Mouse (Mus musculus): ENCODE measurements at regions not wholly inside any gene's neighbourhood (a gene's known extent, or its start where the extent isn't known, plus 50 kb on each side); places are given as distances from the start of the nearest gene placed in this dataset. TPM values are rescaled to one million over a fixed set of nuclear protein-coding genes. Genes with fewer than 3 reads are reported as not detected.
"Not testable (repeated sequence)": the region's sequence is repeated elsewhere in the genome, so short reads cannot be mapped to it uniquely, and the experiment has no call there.

DNA sequence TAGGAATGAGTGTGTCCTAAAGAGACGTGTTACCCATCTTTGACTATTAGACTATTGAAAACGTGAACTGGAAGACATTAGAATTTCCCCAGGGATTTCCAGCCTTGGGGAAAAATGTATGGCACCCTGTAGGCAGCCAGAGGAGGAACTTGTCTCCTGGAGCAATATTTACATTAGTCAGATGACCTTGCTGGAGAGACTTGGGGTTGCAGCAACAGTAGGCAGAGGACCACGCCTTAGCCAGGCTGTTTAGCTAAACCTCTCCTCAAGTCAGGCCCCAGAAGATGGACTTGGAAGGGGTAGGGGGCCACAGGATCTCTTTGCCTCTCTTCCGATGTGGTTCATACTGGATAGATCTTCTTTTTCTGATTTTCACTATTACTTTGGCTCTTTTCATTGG is 64.1 kb upstream of the Acpp start:
- DNase-seq (ENCODE audit: low spot score in 2 of 2) = no peak
- intact Hi-C loops (cut with DNase I) = no loop called here

DNA sequence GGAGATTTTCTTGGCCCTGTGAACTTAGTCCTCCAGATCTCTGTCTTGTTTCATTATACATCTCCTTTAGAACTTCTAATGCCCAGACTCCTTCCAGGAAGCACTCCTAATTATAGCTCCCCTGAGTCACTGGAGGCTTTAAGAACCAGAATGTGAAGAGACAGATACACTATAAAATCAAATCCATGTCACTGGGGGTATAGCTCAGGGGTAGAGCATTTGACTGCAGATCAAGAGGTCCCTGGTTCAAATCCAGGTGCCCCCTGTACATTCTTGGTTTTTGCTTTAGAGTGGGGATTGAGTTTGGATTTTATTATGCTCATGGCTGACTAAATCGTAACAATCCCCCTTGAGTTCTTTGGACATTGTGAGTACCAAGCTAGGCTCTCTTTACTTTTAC is 62.4 kb upstream of the Acpp start:
- no peak for DNase-seq (ENCODE audit: low spot score in 2 of 2)
- intact Hi-C loops (cut with DNase I) = no loop called here

DNA sequence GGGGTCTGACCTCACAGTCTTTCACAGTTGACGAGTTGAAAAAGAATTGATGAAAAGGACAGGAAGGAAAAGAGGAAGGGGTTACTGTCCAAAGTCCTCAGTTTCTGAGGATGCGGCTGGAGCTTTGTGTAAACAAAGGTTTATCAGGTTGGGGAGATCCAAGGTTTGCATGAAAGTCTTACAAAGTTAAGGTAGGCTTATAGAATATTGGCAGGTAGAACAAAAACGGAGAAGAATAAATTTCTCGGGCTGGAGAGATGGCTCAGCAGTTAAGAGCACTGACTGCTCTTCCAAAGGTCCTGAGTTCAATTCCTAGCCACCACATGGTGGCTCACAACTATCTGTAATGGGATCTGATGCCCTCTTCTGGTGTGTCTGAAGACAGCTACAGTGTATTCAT is 60.9 kb upstream of the Acpp start:
- intact Hi-C loops (cut with DNase I); DNase-seq (ENCODE audit: low spot score in 2 of 2): not testable (repeated sequence)

DNA sequence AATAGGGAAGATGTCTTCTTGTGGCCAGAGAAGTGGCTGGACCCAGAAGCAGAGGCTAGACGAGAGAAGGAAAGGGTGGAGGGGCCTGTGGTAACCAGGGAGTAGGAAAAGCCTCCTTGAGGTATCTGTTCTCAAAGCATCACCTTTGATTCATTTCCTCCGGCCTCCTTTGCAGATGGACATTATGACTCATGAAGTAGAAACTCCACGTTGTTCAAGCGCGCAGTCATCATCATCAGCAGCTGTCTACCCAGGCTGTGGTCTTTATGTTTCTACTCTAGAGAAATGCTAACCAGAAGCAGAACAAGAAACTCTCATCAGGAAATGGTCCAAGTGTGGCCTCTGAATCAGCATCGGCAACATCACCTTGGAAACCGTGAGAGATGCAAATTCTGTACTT is 50.3 kb upstream of the Acpp start:
- DNase-seq (ENCODE audit: low spot score in 2 of 2) = no peak
- intact Hi-C loops (cut with DNase I) = no loop called here

Small RNAs in the stretch of these regions (microRNA-seq; reads per million reads assigned to microRNA genes)
- gene Mir2136 = not detected
